Mouse (Mus musculus) midbrain, embryonic 16.5 days (tissue): Measurements from ENCODE around the gene Bean1. TPM values are rescaled to one million over a fixed set of nuclear protein-coding genes. Genes with fewer than 3 reads are reported as not detected.
A peak's percentile ranks its signal among the peaks of the same experiment; 100 is the strongest.

Source experiments
- ATAC-seq: fragments of 200-750 bp; cut with Nextera tagmentation; 2 replicates; pipeline ENCODE4 v1.8.0; 2017; ENCODE audit warnings: moderate TSS enrichment
- H3K27ac ChIP-seq: fragments of 300-500 bp; sonication (generic); 2 replicates; pipeline ENCODE4 v1.5.1; 2014; ENCODE audit warnings: mild to moderate bottlenecking, low read length, mixed read lengths
- H3K27me3 ChIP-seq: fragments of 300-500 bp; sonication (generic); 2 replicates; pipeline ENCODE4 v1.6.1; 2014; ENCODE audit warnings: low read depth, low read length, mixed read lengths; ENCODE audit not compliant: control insufficient read depth, insufficient read depth
- H3K36me3 ChIP-seq: fragments of 300-500 bp; sonication (generic); 2 replicates; pipeline ENCODE4 v1.6.1; 2014; ENCODE audit warnings: mild to moderate bottlenecking, low read length, moderate library complexity, mixed read lengths; ENCODE audit not compliant: control insufficient read depth, insufficient read depth
- H3K4me1 ChIP-seq: fragments of 300-500 bp; sonication (generic); 2 replicates; pipeline ENCODE4 v1.6.1; 2014; ENCODE audit warnings: mild to moderate bottlenecking, low read length, mixed read lengths; ENCODE audit not compliant: control insufficient read depth, insufficient read depth
- H3K4me2 ChIP-seq: fragments of 300-500 bp; sonication (generic); 2 replicates; pipeline ENCODE4 v1.6.1; 2014; ENCODE audit warnings: mild to moderate bottlenecking, low read length, mixed read lengths
- H3K4me3 ChIP-seq: fragments of 300-500 bp; sonication (generic); 2 replicates; pipeline ENCODE4 v1.5.1; 2014; ENCODE audit warnings: low read depth, mild to moderate bottlenecking, low read length, moderate library complexity, mixed read lengths
- H3K9ac ChIP-seq: fragments of 300-500 bp; sonication (generic); 2 replicates; pipeline ENCODE4 v1.6.1; 2014; ENCODE audit warnings: low read depth, low read length, mixed read lengths
- H3K9me3 ChIP-seq: fragments of 300-500 bp; sonication (generic); replicated peaks from 2 replicates; pipeline ENCODE4 v1.6.1; 2014; ENCODE audit warnings: mild to moderate bottlenecking, low read length, mixed read lengths; ENCODE audit not compliant: control insufficient read depth, poor library complexity, severe bottlenecking
- WGBS: fragments of 180-500 bp; shearing (Covaris S2); extraction: QIAGEN DNeasy Blood & Tissue Kit; methylation state at CpG from one replicate; pipeline ENCODE4 v1.1.7; 2014; 5-methylcytosine and 5-hydroxymethylcytosine counted together
- polyA plus RNA-seq: library from polyadenylated mRNA; unstranded; fragments of >200 nt; fragmentation: Nextera tagmentation; extraction: Ambion mirVana; gene quantifications from 2 replicates; pipeline ENCODE4 v1.2.1, GENCODE M21; 2015

The Bean1 gene
- polyA plus RNA-seq, 1 experiment from 2014 or later, result 7.6 TPM

GRCm38 (mm10) chr8:104136277-104136676, 34.0 kb upstream of the Bean1 start:
- Histone ChIP-seq H3K4me3 (no peak overlapping the region), H3K9me3 (no peaks in the 10 kb centered on the region), H3K27ac (no peak overlapping the region), H3K36me3 (no peaks in the 10 kb centered on the region), H3K4me2 (no peak overlapping the region), H3K4me1 (no peaks in the 10 kb centered on the region), H3K9ac (no peak overlapping the region), H3K27me3 (no peaks in the 10 kb centered on the region)
- ATAC-seq, result no peak
- 89% methylated on average over 3 of the region's 3 CpGs for WGBS

- no peak overlapping the region for H3K9ac ChIP-seq
- H3K4me1 ChIP-seq, result no peaks in the 10 kb centered on the region
- H3K4me3 ChIP-seq, result no peak overlapping the region
- 89% methylated on average over 5 of the region's 5 CpGs for WGBS
- no peak overlapping the region for H3K27ac ChIP-seq
- no peaks in the 10 kb centered on the region for H3K27me3 ChIP-seq
- no peak overlapping the region for H3K4me2 ChIP-seq
- no peak for ATAC-seq
- H3K9me3 ChIP-seq, result no peaks in the 10 kb centered on the region
- H3K36me3 ChIP-seq, result no peaks in the 10 kb centered on the region
Observed at GRCm38 (mm10) chr8:104137636-104138035, 32.6 kb upstream of the Bean1 start.

- Histone ChIP-seq H3K27ac (no peak overlapping the region), H3K36me3 (no peaks in the 10 kb centered on the region), H3K27me3 (no peaks in the 10 kb centered on the region), H3K4me1 (no peaks in the 10 kb centered on the region), H3K9me3 (no peaks in the 10 kb centered on the region), H3K4me2 (no peak overlapping the region), H3K9ac (no peak overlapping the region), H3K4me3 (no peak overlapping the region)
- ATAC-seq, result no peak
- 91% methylated on average over 13 of the region's 13 CpGs for whole genome bisulfite sequencing
Observed at GRCm38 (mm10) chr8:104140611-104141010, 29.6 kb upstream of the Bean1 start.

- WGBS, result 92% methylated on average over 25 of the region's 25 CpGs
- ATAC-seq, result no peak
- H3K9ac ChIP-seq, result no peak overlapping the region
- no peaks in the 10 kb centered on the region for H3K36me3 ChIP-seq
- H3K27ac ChIP-seq, result no peak overlapping the region
- H3K27me3 ChIP-seq, result no peaks in the 10 kb centered on the region
- H3K4me2 ChIP-seq, result no peak overlapping the region
- no peak overlapping the region for H3K4me3 ChIP-seq
- H3K9me3 ChIP-seq, result no peaks in the 10 kb centered on the region
- no peaks in the 10 kb centered on the region for H3K4me1 ChIP-seq
Observed at GRCm38 (mm10) chr8:104142415-104142814, 27.8 kb upstream of the Bean1 start.

GRCm38 (mm10) chr8:104143379-104143778, 26.9 kb upstream of the Bean1 start:
- ATAC-seq, result no peak
- Histone ChIP-seq H3K27me3 (no peaks in the 10 kb centered on the region), H3K9me3 (no peaks in the 10 kb centered on the region), H3K4me3 (no peak overlapping the region), H3K27ac (no peak overlapping the region), H3K4me1 (no peaks in the 10 kb centered on the region), H3K9ac (no peak overlapping the region), H3K4me2 (no peak overlapping the region), H3K36me3 (no peaks in the 10 kb centered on the region)
- WGBS, result 96% methylated on average over 4 of the region's 4 CpGs

GRCm38 (mm10) chr8:104144434-104145216, 25.6 kb upstream of the Bean1 start:
- no peaks in the 10 kb centered on the region for H3K36me3 ChIP-seq
- no peaks in the 10 kb centered on the region for H3K9me3 ChIP-seq
- no peak overlapping the region for H3K4me3 ChIP-seq
- 87% methylated on average over 13 of the region's 13 CpGs for WGBS
- H3K27ac ChIP-seq, result no peak overlapping the region
- H3K27me3 ChIP-seq, result no peaks in the 10 kb centered on the region
- no peak for ATAC-seq
- no peak overlapping the region for H3K9ac ChIP-seq
- no peaks in the 10 kb centered on the region for H3K4me1 ChIP-seq
- H3K4me2 ChIP-seq, result no peak overlapping the region

- Histone ChIP-seq H3K9ac (no peak overlapping the region), H3K27me3 (no peaks in the 10 kb centered on the region), H3K36me3 (no peaks in the 10 kb centered on the region), H3K27ac (no peak overlapping the region), H3K9me3 (no peaks in the 10 kb centered on the region), H3K4me3 (no peak overlapping the region), H3K4me2 (no peak overlapping the region), H3K4me1 (no peaks in the 10 kb centered on the region)
- peak; percentile 90 for ATAC-seq
- WGBS, result 34% methylated on average over 15 of the region's 15 CpGs
Observed at GRCm38 (mm10) chr8:104145981-104146689, 24.1 kb upstream of the Bean1 start.

GRCm38 (mm10) chr8:104146717-104147494, 23.3 kb upstream of the Bean1 start:
- Histone ChIP-seq H3K4me3 (no peak overlapping the region), H3K4me1 (no peaks in the 10 kb centered on the region), H3K36me3 (no peaks in the 10 kb centered on the region), H3K9me3 (no peaks in the 10 kb centered on the region), H3K27me3 (no peaks in the 10 kb centered on the region), H3K4me2 (no peak overlapping the region), H3K27ac (no peak overlapping the region), H3K9ac (no peak overlapping the region)
- ATAC-seq, result no peak
- 93% methylated on average over 15 of the region's 15 CpGs for WGBS

- H3K4me1 ChIP-seq, result no peaks in the 10 kb centered on the region
- no peak for ATAC-seq
- no peak overlapping the region for H3K9ac ChIP-seq
- no peak overlapping the region for H3K4me3 ChIP-seq
- no peak overlapping the region for H3K4me2 ChIP-seq
- H3K36me3 ChIP-seq, result no peaks in the 10 kb centered on the region
- H3K27me3 ChIP-seq, result no peaks in the 10 kb centered on the region
- no peaks in the 10 kb centered on the region for H3K9me3 ChIP-seq
- WGBS, result 95% methylated on average over 2 of the region's 2 CpGs
- no peak overlapping the region for H3K27ac ChIP-seq
Observed at GRCm38 (mm10) chr8:104147947-104148346, 22.3 kb upstream of the Bean1 start.
